Mouse (Mus musculus) myocyte (in vitro differentiated cells): ENCODE results near the gene Stox2.

Experiments used
- REST ChIP-seq: IDR thresholded peaks from one replicate; pipeline ENCODE4 v1.6.1; 2011; ENCODE audit warnings: mild to moderate bottlenecking, control low read depth, moderate library complexity; ENCODE audit not compliant: insufficient read depth, insufficient read length
- TCF12 ChIP-seq: IDR thresholded peaks from one replicate; pipeline ENCODE4 v1.6.1; 2011; ENCODE audit warnings: mild to moderate bottlenecking, control low read depth; ENCODE audit not compliant: poor library complexity, insufficient read depth, severe bottlenecking

GRCm38 (mm10) chr8:47172848-47173247 lies 273.3 kb downstream of the Stox2 start:
- TF ChIP-seq REST (no peak), TCF12 (no peak)
